Mouse (Mus musculus): ENCODE measurements around the gene 1700057G04Rik. TPM values are rescaled to one million over a fixed set of nuclear protein-coding genes. Genes with fewer than 3 reads are reported as not detected.

Gene 1700057G04Rik
- polyA plus RNA-seq, 1 experiment from 2014 or later: not detected

DNA sequence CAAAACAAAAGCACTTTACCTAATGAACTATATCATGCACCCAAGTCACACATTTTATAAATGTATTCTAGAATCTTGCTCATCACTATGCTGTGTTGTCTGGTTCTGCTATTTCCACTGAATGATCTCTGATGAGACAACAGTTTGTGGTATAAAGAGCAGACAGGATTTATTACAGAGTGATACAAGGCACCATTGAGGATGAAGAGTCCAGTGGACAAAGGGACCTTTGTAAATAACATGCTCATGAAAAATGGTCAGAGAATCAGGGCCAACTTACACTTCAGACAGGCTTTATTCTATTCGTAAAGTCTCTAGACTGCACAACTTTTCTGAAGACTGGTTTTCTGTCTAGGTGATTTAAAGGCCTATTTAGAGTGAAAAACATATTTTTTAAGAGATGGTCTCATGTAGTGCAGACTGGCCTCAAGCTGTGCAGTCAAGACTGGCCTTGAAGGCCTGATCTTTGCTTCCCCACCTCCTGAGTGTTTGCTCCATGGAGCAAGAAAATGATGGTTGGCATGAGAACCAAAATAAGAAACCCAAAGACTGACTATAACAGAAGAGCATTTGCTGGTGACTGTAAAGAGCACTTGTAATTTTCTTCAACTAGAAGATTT, 51.6 kb downstream of the 1700057G04Rik start:
- H3K27ac ChIP-seq (replicated peaks; ENCODE audit: low read depth, low read length): no peak overlapping the region
- DNase-seq (ENCODE audit: low spot score): no peak
- WGBS: 78% methylated on average over 1 of the region's 1 CpGs
- no peaks in the 10 kb centered on the region for H3K27me3 ChIP-seq (ENCODE audit: control insufficient read depth, insufficient read depth, low read length)
- no peaks in the 10 kb centered on the region for H3K4me1 ChIP-seq (ENCODE audit: control insufficient read depth, insufficient read depth, low read length)
- no peaks in the 10 kb centered on the region for H3K36me3 ChIP-seq (ENCODE audit: control insufficient read depth, insufficient read depth, low read length)
- H3K4me3 ChIP-seq (ENCODE audit: low read depth, low read length): no peak overlapping the region
- no peak for ATAC-seq (ENCODE audit: insufficient number of reproducible peaks, low FRiP score, low TSS enrichment, low read depth)
- no peak overlapping the region for H3K4me2 ChIP-seq (ENCODE audit: low read depth, severe bottlenecking)
- H3K9me3 ChIP-seq (ENCODE audit: control insufficient read depth, low read length): no peaks in the 10 kb centered on the region
- H3K9ac ChIP-seq (ENCODE audit: low read length): no peak overlapping the region

DNA sequence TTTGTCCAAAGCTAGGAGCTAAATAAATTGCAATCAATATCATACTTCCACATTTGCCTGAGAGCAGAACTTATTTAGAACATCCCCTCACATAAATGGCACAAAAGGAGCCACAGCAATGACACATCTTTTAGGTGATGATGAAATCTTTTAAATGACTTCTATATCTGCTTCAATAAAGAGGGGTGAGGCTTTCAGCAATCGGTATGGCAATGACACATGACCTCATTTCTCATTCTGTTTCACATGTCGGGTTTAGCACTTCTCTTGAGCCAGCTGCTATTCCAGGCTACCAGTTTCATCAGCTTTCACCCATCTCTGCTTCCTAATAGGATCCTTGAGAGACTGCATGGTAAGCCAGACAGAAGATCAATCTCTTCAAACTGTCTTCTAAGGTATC, 54.3 kb downstream of the 1700057G04Rik start:
- DNase-seq (ENCODE audit: low spot score): no peak
- H3K4me1 ChIP-seq (ENCODE audit: control insufficient read depth, insufficient read depth, low read length): no peaks in the 10 kb centered on the region
- H3K27ac ChIP-seq (replicated peaks; ENCODE audit: low read depth, low read length): no peak overlapping the region
- H3K36me3 ChIP-seq (ENCODE audit: control insufficient read depth, insufficient read depth, low read length): no peaks in the 10 kb centered on the region
- H3K4me3 ChIP-seq (ENCODE audit: low read depth, low read length): no peak overlapping the region
- H3K4me2 ChIP-seq (ENCODE audit: low read depth, severe bottlenecking): no peak overlapping the region
- 87% methylated on average over 2 of the region's 2 CpGs for WGBS
- H3K9me3 ChIP-seq (ENCODE audit: control insufficient read depth, low read length): no peaks in the 10 kb centered on the region
- H3K27me3 ChIP-seq (ENCODE audit: control insufficient read depth, insufficient read depth, low read length): no peaks in the 10 kb centered on the region
- ATAC-seq (ENCODE audit: insufficient number of reproducible peaks, low FRiP score, low TSS enrichment, low read depth): no peak
- H3K9ac ChIP-seq (ENCODE audit: low read length): no peak overlapping the region

DNA sequence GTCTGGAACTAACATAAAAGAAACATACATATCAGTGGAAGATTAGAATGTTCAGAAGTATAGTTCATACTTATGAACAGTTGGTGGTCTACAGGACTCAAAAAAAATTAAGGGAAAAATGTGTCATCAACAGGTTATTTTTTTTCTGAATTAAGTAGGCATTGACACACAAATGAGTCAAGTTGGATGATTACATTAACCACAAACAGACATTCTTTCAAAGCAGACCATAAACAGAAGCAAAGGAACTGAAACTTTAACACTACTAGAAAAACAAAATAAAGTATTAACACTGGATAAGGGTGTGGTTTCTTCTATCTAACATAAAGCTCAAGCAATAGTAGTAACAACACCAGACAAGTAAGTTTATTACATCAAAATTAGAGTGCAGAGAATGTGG, 59.7 kb downstream of the 1700057G04Rik start:
- no peaks in the 10 kb centered on the region for H3K4me1 ChIP-seq (ENCODE audit: control insufficient read depth, insufficient read depth, low read length)
- DNase-seq (ENCODE audit: low spot score): no peak
- ATAC-seq (ENCODE audit: insufficient number of reproducible peaks, low FRiP score, low TSS enrichment, low read depth): no peak
- H3K4me3 ChIP-seq (ENCODE audit: low read depth, low read length): no peak overlapping the region
- H3K4me2 ChIP-seq (ENCODE audit: low read depth, severe bottlenecking): no peak overlapping the region
- H3K27me3 ChIP-seq (ENCODE audit: control insufficient read depth, insufficient read depth, low read length): no peaks in the 10 kb centered on the region
- no peaks in the 10 kb centered on the region for H3K9me3 ChIP-seq (ENCODE audit: control insufficient read depth, low read length)
- H3K9ac ChIP-seq (ENCODE audit: low read length): no peak overlapping the region
- H3K36me3 ChIP-seq (ENCODE audit: control insufficient read depth, insufficient read depth, low read length): no peaks in the 10 kb centered on the region
- no peak overlapping the region for H3K27ac ChIP-seq (replicated peaks; ENCODE audit: low read depth, low read length)

DNA sequence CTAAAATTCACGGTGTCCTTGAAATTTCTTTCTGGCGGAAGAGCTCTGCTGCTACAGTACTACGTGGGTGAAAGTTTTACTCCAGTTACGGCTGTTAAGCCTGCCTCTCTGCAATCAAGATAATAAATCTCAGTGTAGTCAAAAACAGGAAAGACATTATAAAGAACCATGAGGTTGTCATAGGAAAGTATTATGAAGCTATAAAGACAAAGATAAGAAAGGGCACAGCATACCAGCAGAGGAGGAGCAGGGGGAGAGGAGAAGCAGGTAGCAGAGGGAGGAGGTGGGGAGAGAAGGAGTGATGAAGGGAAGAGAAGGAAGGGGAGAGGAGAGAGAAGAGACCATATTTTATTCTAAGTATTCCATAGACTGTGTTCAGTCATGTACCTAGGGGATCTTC, 64.7 kb downstream of the 1700057G04Rik start:
- 23% methylated on average over 4 of the region's 4 CpGs for WGBS
- peaks cover 9% of the 10 kb centered on the region for H3K4me1 ChIP-seq (ENCODE audit: control insufficient read depth, insufficient read depth, low read length)
- no peak overlapping the region for H3K27ac ChIP-seq (replicated peaks; ENCODE audit: low read depth, low read length)
- DNase-seq (ENCODE audit: low spot score) (no peak), ATAC-seq (ENCODE audit: insufficient number of reproducible peaks, low FRiP score, low TSS enrichment, low read depth) (no peak; the same call in 1 of the 2 replicates)
- H3K4me3 ChIP-seq (ENCODE audit: low read depth, low read length): no peak overlapping the region
- no peaks in the 10 kb centered on the region for H3K27me3 ChIP-seq (ENCODE audit: control insufficient read depth, insufficient read depth, low read length)
- no peaks in the 10 kb centered on the region for H3K36me3 ChIP-seq (ENCODE audit: control insufficient read depth, insufficient read depth, low read length)
- no peaks in the 10 kb centered on the region for H3K9me3 ChIP-seq (ENCODE audit: control insufficient read depth, low read length)
- no peak overlapping the region for H3K4me2 ChIP-seq (ENCODE audit: low read depth, severe bottlenecking)
- no peak overlapping the region for H3K9ac ChIP-seq (ENCODE audit: low read length)

- H3K9me3 ChIP-seq (ENCODE audit: control insufficient read depth, low read length): no peaks in the 10 kb centered on the region
- no peaks in the 10 kb centered on the region for H3K27me3 ChIP-seq (ENCODE audit: control insufficient read depth, insufficient read depth, low read length)
- H3K4me3 ChIP-seq (ENCODE audit: low read depth, low read length): no peak overlapping the region
- H3K4me2 ChIP-seq (ENCODE audit: low read depth, severe bottlenecking): no peak overlapping the region
- no peak overlapping the region for H3K27ac ChIP-seq (replicated peaks; ENCODE audit: low read depth, low read length)
- H3K36me3 ChIP-seq (ENCODE audit: control insufficient read depth, insufficient read depth, low read length): no peaks in the 10 kb centered on the region
- DNase-seq (ENCODE audit: low spot score) (no peak), ATAC-seq (ENCODE audit: insufficient number of reproducible peaks, low FRiP score, low TSS enrichment, low read depth) (no peak)
- no peak overlapping the region for H3K9ac ChIP-seq (ENCODE audit: low read length)
- 25% methylated on average over 7 of the region's 7 CpGs for WGBS
- peaks cover 9% of the 10 kb centered on the region for H3K4me1 ChIP-seq (ENCODE audit: control insufficient read depth, insufficient read depth, low read length)
These were observed 65.6 kb downstream of the 1700057G04Rik start for GRCm38 (mm10) chr9:92374705-92375199.

GRCm38 (mm10) chr9:92375378-92375777, 66.2 kb downstream of the 1700057G04Rik start:
- WGBS: 57% methylated on average over 8 of the region's 8 CpGs
- no peak for DNase-seq (ENCODE audit: low spot score)
- H3K4me2 ChIP-seq (ENCODE audit: low read depth, severe bottlenecking): no peak overlapping the region
- no peak overlapping the region for H3K27ac ChIP-seq (replicated peaks; ENCODE audit: low read depth, low read length)
- no peaks in the 10 kb centered on the region for H3K36me3 ChIP-seq (ENCODE audit: control insufficient read depth, insufficient read depth, low read length)
- H3K4me1 ChIP-seq (ENCODE audit: control insufficient read depth, insufficient read depth, low read length): peaks cover 9% of the 10 kb centered on the region
- no peak for ATAC-seq (ENCODE audit: insufficient number of reproducible peaks, low FRiP score, low TSS enrichment, low read depth)
- H3K4me3 ChIP-seq (ENCODE audit: low read depth, low read length): no peak overlapping the region
- no peaks in the 10 kb centered on the region for H3K9me3 ChIP-seq (ENCODE audit: control insufficient read depth, low read length)
- H3K9ac ChIP-seq (ENCODE audit: low read length): no peak overlapping the region
- H3K27me3 ChIP-seq (ENCODE audit: control insufficient read depth, insufficient read depth, low read length): no peaks in the 10 kb centered on the region

- no peaks in the 10 kb centered on the region for H3K36me3 ChIP-seq (ENCODE audit: control insufficient read depth, insufficient read depth, low read length)
- DNase-seq (ENCODE audit: low spot score) (no peak), ATAC-seq (ENCODE audit: insufficient number of reproducible peaks, low FRiP score, low TSS enrichment, low read depth) (no peak)
- no peak overlapping the region for H3K4me2 ChIP-seq (ENCODE audit: low read depth, severe bottlenecking)
- H3K9ac ChIP-seq (ENCODE audit: low read length): no peak overlapping the region
- H3K4me3 ChIP-seq (ENCODE audit: low read depth, low read length): no peak overlapping the region
- H3K27ac ChIP-seq (replicated peaks; ENCODE audit: low read depth, low read length): no peak overlapping the region
- H3K4me1 ChIP-seq (ENCODE audit: control insufficient read depth, insufficient read depth, low read length): peaks cover 9% of the 10 kb centered on the region
- 41% methylated on average over 1 of the region's 1 CpGs for WGBS
- H3K9me3 ChIP-seq (ENCODE audit: control insufficient read depth, low read length): no peaks in the 10 kb centered on the region
- no peaks in the 10 kb centered on the region for H3K27me3 ChIP-seq (ENCODE audit: control insufficient read depth, insufficient read depth, low read length)
These were observed 68.8 kb downstream of the 1700057G04Rik start for GRCm38 (mm10) chr9:92377967-92378366.

DNA sequence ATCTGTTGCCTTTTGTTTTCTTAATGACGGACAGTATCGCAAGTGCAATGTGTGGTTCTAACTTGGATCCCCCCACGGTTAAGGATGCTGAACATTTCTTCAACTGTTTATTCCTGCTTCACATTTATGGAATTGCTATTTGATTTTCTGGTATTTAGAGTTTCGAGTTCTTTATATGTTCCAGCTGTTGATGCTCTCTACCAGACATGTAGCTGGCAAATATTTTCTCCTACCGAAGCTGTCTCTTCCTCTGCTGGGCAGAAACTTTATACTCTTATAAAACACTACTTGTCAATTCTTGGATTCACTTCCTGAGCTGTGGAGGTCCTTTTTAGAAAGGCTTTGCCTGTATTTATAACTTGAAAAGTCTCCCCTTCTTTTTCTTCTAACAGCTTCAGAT, 70.1 kb downstream of the 1700057G04Rik start:
- ATAC-seq (ENCODE audit: insufficient number of reproducible peaks, low FRiP score, low TSS enrichment, low read depth) (no peak), DNase-seq (ENCODE audit: low spot score) (no peak)
- no peaks in the 10 kb centered on the region for H3K36me3 ChIP-seq (ENCODE audit: control insufficient read depth, insufficient read depth, low read length)
- H3K4me2 ChIP-seq (ENCODE audit: low read depth, severe bottlenecking): no peak overlapping the region
- H3K4me1 ChIP-seq (ENCODE audit: control insufficient read depth, insufficient read depth, low read length): peaks cover 9% of the 10 kb centered on the region
- no peaks in the 10 kb centered on the region for H3K9me3 ChIP-seq (ENCODE audit: control insufficient read depth, low read length)
- H3K4me3 ChIP-seq (ENCODE audit: low read depth, low read length): no peak overlapping the region
- H3K27ac ChIP-seq (replicated peaks; ENCODE audit: low read depth, low read length): no peak overlapping the region
- WGBS: 80% methylated on average over 5 of the region's 5 CpGs
- H3K9ac ChIP-seq (ENCODE audit: low read length): no peak overlapping the region
- H3K27me3 ChIP-seq (ENCODE audit: control insufficient read depth, insufficient read depth, low read length): no peaks in the 10 kb centered on the region

GRCm38 (mm10) chr9:92383415-92383814, 74.2 kb downstream of the 1700057G04Rik start:
- no peak overlapping the region for H3K4me2 ChIP-seq (ENCODE audit: low read depth, severe bottlenecking)
- 74% methylated on average over 3 of the region's 3 CpGs for WGBS
- no peak for ATAC-seq (ENCODE audit: insufficient number of reproducible peaks, low FRiP score, low TSS enrichment, low read depth)

More at GRCm38 (mm10) chr9:92383415-92383814, 74.2 kb downstream of the 1700057G04Rik start:
- Histone ChIP-seq H3K4me3 (ENCODE audit: low read depth, low read length) (no peak overlapping the region), H3K9ac (ENCODE audit: low read length) (no peak overlapping the region), H3K36me3 (ENCODE audit: control insufficient read depth, insufficient read depth, low read length) (no peaks in the 10 kb centered on the region), H3K27me3 (ENCODE audit: control insufficient read depth, insufficient read depth, low read length) (no peaks in the 10 kb centered on the region), H3K4me1 (ENCODE audit: control insufficient read depth, insufficient read depth, low read length) (no peaks in the 10 kb centered on the region), H3K9me3 (ENCODE audit: control insufficient read depth, low read length) (no peaks in the 10 kb centered on the region), H3K27ac (replicated peaks; ENCODE audit: low read depth, low read length) (no peak overlapping the region)
- no peak for DNase-seq (ENCODE audit: low spot score)

Data from limb, embryonic 11.5 days (tissue).